Mouse (Mus musculus) telencephalon, adult 2 months (tissue): ENCODE results near the gene Tmcc3.

Source experiments
- DNase-seq: peaks from one replicate; pipeline ENCODE4 v3.0.0-alpha.2; 2011; ENCODE audit warnings: low read depth, low spot score

The Tmcc3 gene

GRCm38 (mm10) chr10:94332358-94333137 lies 20.8 kb downstream of the Tmcc3 start:
- DNase-seq, result no peak

GRCm38 (mm10) chr10:94333328-94333727 lies 21.6 kb downstream of the Tmcc3 start:
- no peak for DNase-seq

DNA sequence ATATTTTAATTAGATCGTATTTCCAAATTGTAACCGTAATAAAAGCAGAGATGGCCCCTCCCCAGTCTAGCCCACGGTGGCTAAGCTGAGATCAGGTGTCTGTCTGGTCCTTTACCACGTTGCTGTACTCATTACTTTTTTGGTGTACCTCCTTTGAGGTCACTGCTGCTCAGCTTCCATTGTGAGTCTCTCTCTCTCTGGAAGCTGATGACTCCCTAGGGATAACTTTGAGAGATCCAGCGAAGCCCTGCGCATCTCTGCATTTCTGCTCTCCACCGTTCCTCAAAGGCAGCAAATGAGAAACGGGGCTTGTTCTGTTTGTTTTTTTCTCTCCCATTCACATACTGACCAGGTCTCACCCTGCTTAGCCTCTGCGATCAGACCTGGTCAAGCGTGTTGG lies 23.3 kb downstream of the Tmcc3 start:
- DNase-seq, result no peak

DNA sequence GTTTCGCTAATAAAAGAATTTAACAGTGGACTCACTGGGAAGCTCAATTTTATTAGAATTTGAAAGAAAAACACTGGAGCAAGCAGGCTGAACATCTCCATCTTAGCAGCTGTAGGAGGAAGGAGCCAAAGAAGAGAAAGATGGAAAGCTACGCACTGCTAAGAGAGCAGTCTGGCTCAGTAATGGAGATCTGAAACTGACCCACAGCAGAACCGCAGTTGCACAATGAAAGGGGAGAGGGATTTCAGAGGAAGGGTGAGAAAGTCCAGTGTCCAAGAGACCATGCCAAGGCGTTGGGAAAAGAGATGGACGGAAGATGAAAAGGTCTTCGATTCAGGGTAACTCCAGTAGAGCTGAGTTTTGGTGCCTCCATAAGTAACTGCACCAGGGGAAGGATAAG lies 24.3 kb downstream of the Tmcc3 start:
- DNase-seq, result no peak

GRCm38 (mm10) chr10:94341501-94341900 lies 29.8 kb downstream of the Tmcc3 start:
- no peak for DNase-seq

DNA sequence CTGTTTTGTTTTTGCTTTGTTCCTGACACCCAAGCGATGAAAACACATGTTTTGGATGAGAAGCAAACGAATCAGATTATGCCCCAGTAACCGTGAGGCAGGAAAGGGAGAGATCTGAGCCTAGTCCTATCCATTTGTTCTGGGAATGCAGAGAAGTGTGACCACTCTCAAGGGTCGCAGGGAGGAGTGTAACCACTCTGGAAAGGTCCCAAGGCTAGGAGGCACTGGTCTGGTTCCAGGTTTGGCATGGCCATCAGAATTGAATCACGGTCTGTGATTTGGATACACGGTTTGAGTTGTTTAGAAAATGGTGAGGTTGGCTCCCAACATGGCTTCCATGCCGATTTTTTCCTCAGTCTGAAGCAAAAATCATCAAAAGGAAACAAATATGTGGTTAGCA lies 30.5 kb downstream of the Tmcc3 start:
- no peak for DNase-seq

- DNase-seq, result peak; percentile 70
Observed at GRCm38 (mm10) chr10:94343581-94343980, 31.8 kb downstream of the Tmcc3 start.

DNA sequence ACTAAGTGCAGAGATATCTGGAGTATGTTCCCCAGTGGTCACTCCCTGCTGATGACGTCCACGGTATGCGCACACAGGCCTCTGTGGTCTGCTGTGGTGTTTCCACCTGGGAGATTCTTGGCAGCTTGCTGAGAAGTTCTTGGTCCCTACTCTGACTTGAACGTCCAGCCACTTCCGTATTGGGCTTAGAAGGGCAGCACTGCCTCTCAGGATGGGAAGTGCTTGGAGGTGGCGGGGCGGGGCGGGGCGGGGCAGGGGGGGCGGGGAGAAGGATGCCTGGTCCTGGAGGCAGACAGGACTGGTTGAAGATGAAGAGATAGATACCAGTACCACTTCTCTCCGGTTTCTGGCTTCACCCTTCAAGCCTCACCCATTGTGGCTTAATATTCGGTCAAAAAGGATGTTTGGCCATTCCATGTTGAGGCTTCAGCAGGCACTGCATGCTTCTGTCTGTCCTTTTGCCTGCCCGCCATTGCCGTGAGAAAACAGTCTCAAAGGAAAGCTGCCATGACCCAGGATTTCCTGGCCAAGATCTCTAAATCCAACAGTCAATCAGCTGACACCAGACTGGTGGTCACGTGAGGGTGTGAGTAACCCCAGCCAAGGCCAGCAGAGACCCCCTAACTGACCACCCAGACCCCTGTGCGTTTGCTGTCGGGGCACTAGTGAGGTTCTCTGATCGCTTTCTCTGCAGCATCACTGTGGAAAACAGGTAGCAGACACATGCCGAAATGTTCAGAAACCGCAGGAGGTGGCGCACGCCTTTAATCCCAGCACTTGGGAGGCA lies 33.1 kb downstream of the Tmcc3 start:
- no peak for DNase-seq

DNA sequence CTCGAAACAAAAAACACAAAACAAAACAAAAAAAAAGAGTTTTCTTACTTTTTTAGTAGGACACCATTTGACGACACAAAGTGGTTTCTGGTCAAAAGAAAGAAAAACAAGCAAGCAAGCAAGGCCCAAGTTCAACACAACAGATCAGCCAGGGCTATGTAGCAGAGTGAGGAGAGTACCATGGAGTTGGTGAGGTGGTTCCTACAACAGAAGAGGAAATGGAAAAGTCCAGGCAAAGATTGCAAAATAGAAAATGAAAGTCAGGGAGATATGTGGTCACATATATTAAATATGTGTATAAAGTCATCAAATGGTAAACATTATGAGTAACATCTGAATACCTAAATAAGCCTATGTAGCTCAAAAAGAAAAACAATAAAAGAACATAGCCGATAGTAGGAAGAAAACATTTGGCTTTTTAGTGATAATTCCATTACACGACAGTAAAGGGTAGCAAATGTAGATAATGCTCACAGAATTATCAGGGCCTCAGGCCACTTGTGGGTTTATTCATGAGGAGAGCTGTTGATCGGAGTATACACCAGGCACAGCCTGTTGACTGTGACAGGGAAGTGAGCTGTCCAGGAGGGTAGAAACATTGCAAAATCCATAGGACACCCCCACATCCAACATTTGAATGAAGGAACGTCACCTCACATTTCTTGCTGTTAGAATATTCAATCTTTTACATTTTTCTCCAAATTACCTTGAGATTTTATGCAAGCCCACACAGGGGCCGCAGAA lies 33.9 kb downstream of the Tmcc3 start:
- no peak for DNase-seq

DNA sequence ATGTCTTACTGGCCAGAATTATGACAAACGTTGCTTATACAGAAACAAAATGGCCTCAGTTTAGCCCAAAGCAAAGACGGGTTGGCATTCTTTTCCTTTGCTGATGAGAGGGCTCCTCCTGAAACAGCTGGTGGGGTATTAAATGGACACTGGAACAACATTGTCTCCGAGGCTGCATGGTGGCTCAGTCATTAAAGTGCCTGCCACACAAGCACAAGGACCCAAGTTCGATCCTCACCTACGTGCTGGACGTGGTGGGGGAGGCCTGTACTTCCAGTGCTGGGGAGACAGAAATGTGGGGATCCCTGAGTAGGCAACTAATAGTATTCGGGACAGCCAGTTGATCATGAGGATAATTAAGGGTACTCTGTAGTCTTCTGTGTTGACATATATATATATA lies 34.8 kb downstream of the Tmcc3 start:
- no peak for DNase-seq

- no peak for DNase-seq
Observed at GRCm38 (mm10) chr10:94347296-94347695, 35.5 kb downstream of the Tmcc3 start.

GRCm38 (mm10) chr10:94347959-94348358 lies 36.2 kb downstream of the Tmcc3 start:
- no peak for DNase-seq

- no peak for DNase-seq
Observed at GRCm38 (mm10) chr10:94350207-94350606, 38.5 kb downstream of the Tmcc3 start.

- DNase-seq, result no peak
Observed at GRCm38 (mm10) chr10:94350896-94351661, 39.3 kb downstream of the Tmcc3 start.

DNA sequence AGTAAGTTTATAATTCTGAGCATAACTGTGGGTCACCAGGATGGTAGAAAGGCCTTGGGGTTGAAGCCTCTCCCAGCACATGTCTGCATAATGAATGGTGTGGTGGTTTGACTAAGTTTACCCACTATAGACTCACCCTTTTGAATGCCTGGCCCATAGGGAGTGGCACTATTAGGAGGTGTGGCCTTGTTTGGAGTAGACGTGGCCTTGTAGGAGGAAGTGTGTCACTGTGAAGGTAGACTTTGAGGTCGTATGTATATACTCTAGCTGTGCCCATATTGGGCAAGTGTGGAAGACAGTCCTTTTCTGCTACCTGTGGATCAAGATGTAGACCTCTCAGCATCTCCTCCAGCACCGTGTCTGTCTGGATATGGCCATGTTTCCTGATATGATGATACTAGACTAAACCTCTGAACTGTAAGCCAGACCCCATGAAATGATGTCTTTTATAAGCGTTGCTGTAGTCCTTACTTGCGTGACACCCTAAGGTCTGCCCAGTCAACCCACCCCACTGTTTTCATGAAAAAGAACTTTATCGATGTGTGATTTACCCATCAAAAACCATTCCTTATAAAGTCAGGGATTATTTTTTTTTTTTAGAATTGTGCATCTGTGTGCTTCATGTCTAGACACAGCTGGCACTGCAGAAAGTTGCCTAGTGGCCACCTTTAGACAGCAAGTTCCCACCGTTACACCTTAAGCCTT lies 40.6 kb downstream of the Tmcc3 start:
- DNase-seq, result no peak

DNA sequence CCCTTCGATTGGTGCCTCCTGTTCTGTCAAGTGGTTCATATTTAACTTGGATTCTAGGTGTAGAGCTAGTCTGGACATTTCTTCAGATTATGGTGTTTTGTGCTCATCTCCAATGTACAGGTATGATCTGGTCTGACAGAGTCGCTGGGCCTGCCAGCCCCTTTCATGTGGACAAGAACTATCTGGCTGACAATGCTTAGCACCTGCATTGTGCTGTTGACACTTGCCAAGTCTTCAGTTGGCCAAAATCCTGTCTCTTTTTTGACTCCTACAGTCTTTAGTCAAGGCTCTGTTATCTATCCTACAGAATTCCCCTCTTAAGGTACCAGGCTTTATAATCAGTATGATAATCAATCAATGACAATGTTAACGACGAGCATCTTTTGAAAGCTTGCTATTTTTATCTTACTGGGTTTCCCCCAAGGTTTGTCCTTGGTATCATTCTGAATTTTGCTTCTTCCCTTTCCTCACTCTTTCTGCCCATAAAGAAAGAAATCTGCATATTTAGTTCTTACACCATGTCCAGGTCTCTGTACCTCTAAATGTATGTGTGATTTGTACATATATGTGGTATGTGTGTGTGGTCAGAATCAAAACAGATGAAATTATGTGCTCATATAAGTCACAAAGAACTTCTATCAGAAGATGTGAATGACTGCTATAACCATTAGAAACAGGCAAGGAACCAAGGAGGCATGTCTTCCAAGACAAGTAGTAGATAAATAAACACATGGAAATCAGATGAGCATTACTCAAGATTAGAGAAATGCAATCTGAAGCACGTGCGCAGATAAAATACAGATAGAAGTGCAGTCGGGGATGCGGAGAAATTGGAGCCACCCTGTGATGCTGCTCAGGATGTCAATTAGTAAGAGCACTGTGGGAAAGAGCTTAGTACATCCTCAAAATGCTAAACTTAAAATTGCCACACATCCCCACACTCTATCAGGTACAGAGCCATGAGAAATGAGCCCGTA lies 41.4 kb downstream of the Tmcc3 start:
- no peak for DNase-seq

- no peak for DNase-seq
Observed at GRCm38 (mm10) chr10:94354005-94354404, 42.3 kb downstream of the Tmcc3 start.

DNA sequence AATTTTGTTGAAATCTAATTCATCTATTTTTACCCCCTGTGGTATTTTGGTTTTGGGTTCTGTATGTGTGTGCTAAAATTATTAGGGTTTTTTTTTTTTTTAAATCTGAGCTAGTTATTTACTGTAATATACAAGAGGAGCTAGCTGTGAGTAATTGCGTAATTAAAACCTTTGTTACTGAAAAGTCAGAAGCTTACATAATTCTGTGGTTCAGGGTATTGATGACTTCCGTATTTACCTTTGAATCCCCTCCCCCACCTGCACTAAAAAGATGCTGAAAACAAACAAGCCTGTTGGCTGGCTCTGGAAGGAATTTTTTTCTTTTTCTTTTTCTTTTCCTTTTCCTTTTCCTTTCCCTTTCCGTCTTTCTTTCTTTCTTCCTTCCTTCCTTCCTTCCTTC lies 42.7 kb downstream of the Tmcc3 start:
- no peak for DNase-seq

DNA sequence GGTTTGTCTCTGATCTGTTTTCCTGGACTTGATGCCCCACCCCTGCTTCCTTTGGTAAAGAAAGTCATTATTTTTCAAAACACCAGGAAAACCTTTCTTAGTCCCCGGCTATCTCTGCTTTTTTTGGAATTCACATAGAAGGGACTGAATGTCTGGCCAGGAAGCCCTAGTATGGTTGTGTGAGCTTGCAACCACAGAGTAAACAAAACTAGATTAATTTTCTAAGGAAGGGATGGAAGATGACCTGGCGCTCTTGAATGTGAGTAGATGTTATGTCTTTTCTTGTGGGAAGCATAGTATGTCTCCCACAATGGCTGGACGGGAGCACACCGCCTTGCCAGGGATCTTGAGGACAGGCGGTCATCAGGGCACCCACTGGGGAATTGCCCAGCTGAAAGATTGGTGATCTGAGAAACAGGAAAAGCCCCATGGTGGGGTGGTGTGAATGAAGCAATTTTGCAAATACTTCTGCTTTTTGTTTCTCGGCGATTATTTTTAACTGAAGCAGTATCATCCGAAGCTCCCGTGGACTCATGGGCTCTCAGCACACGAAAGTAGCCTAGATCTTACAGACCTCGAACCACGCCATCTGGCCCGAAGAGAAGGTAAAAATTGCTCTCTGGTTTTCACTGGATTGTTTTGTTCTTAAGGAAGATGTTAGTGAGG lies 44.9 kb downstream of the Tmcc3 start:
- no peak for DNase-seq
